Mouse (Mus musculus): ENCODE results near the gene March5. TPM values are rescaled to one million over a fixed set of nuclear protein-coding genes. Genes with fewer than 3 reads are reported as not detected.

Gene March5
- polyA plus RNA-seq (2012): 23.8 and 29.4 TPM in 2 replicates

- Histone ChIP-seq H3K27me3 (ENCODE audit: control insufficient read depth) (no peaks in the 10 kb centered on the region), H3K4me1 (ENCODE audit: control insufficient read depth) (peaks cover 72% of the 10 kb centered on the region), H3K4me3 (replicated peaks) (peak within 1 kb of the TSS; percentile 74), H3K9me3 (ENCODE audit: control insufficient read depth, low read length) (no peaks in the 10 kb centered on the region), H3K36me3 (ENCODE audit: control insufficient read depth) (peaks cover 47% of the 10 kb centered on the region)
- TF ChIP-seq TAL1 (IDR thresholded peaks at IDR 0.05; ENCODE audit: low read length) (no peak), GATA1 (IDR thresholded peaks at IDR 0.05; ENCODE audit: low read length) (no peak)
Measured at GRCm38 (mm10) chr19:37207303-37208175, at the start of gene March5. Gene March5 (plus strand): TSS chr19:37207543.

GRCm38 (mm10) chr19:37172096-37172495 lies 35.2 kb upstream of the March5 start:
- peaks cover 57% of the 10 kb centered on the region for H3K27me3 ChIP-seq (ENCODE audit: control insufficient read depth)
- TF ChIP-seq GATA1 (IDR thresholded peaks at IDR 0.05; ENCODE audit: low read length) (no peak), TAL1 (IDR thresholded peaks at IDR 0.05; ENCODE audit: low read length) (no peak)
- H3K36me3 ChIP-seq (ENCODE audit: control insufficient read depth): peaks cover 56% of the 10 kb centered on the region
- H3K4me3 ChIP-seq (replicated peaks): no peak overlapping the region
- H3K9me3 ChIP-seq (ENCODE audit: control insufficient read depth, low read length): peaks cover 15% of the 10 kb centered on the region
- peaks cover 41% of the 10 kb centered on the region for H3K4me1 ChIP-seq (ENCODE audit: control insufficient read depth)

DNA sequence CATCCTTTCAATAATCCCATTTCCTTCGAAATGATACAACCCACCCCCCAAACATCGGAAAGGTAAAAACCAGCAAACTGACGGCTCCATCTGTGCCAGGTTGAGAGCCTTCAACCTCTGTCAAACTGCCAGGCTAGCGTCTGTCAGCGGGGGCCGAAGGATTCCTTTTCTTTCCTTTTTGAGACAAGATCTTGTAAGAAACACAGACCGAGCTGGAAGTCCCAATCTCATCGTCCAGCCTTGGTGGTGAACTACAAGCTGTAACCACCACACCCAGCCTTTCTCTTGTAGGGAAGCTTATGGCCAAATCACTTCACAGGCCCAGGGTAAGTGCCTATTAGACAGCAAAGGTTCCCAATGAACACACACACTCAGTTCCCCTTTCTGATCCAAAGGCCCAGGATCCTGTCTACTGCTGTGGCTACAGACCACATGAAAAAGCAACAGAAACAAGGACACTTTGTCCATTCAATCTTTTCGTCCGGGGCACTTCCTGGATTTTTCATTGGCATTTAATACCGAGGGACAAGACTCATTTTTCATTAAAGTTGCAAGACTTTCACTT lies 34.7 kb upstream of the March5 start:
- no peak for TF ChIP-seq GATA1 (IDR thresholded peaks at IDR 0.05; ENCODE audit: low read length)
- TF ChIP-seq TAL1 (IDR thresholded peaks at IDR 0.05; ENCODE audit: low read length): no peak
- H3K4me3 ChIP-seq (replicated peaks): no peak overlapping the region
- H3K9me3 ChIP-seq (ENCODE audit: control insufficient read depth, low read length): peaks cover 15% of the 10 kb centered on the region
- H3K36me3 ChIP-seq (ENCODE audit: control insufficient read depth): peaks cover 50% of the 10 kb centered on the region
- peaks cover 62% of the 10 kb centered on the region for H3K27me3 ChIP-seq (ENCODE audit: control insufficient read depth)
- H3K4me1 ChIP-seq (ENCODE audit: control insufficient read depth): peaks cover 44% of the 10 kb centered on the region

DNA sequence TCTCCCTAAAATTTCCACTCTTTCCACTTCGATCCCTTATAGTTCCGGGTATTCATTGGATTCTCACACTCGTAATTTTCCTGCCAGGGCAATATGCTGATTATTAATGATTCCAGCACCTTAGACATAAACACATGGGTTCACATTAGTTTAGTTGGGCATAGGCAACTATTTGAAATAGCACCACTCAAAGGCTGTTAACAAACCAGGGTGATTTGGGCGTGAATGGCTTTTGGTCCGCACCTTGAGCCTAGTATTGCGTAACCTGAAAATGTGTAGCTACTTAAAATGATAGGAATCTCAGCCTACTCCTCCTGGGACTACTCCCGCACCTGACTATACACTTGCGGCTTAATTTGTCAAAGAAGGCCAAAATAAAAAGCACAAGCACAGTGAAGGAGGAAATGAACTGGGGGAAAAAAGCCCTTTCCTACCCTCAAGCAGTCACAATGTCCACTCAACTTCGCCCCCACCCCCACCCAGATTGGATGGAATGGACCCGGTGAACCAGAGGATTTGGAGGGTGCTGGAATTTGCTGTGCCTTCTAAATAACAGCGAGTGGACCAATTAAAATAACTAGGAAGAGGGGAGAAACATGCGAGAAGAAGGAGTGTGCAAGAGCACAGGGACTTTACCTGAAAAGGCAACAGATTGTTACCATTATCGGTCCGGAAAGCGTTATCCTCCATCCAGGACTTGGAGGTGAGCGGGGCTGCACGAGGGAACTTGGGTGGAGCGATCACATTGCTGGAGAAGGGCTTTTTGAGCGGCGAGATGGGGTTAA lies 33.8 kb upstream of the March5 start:
- peaks cover 51% of the 10 kb centered on the region for H3K4me1 ChIP-seq (ENCODE audit: control insufficient read depth)
- H3K36me3 ChIP-seq (ENCODE audit: control insufficient read depth): peaks cover 47% of the 10 kb centered on the region
- TF ChIP-seq TAL1 (IDR thresholded peaks at IDR 0.05; ENCODE audit: low read length): no peak
- no peak for TF ChIP-seq GATA1 (IDR thresholded peaks at IDR 0.05; ENCODE audit: low read length)
- peaks cover 70% of the 10 kb centered on the region for H3K27me3 ChIP-seq (ENCODE audit: control insufficient read depth)
- peaks cover 15% of the 10 kb centered on the region for H3K9me3 ChIP-seq (ENCODE audit: control insufficient read depth, low read length)
- H3K4me3 ChIP-seq (replicated peaks): peak overlapping the region; percentile 65

- peaks cover 70% of the 10 kb centered on the region for H3K27me3 ChIP-seq (ENCODE audit: control insufficient read depth)
Measured at GRCm38 (mm10) chr19:37174116-37174715, 33.1 kb upstream of the March5 start.

DNA sequence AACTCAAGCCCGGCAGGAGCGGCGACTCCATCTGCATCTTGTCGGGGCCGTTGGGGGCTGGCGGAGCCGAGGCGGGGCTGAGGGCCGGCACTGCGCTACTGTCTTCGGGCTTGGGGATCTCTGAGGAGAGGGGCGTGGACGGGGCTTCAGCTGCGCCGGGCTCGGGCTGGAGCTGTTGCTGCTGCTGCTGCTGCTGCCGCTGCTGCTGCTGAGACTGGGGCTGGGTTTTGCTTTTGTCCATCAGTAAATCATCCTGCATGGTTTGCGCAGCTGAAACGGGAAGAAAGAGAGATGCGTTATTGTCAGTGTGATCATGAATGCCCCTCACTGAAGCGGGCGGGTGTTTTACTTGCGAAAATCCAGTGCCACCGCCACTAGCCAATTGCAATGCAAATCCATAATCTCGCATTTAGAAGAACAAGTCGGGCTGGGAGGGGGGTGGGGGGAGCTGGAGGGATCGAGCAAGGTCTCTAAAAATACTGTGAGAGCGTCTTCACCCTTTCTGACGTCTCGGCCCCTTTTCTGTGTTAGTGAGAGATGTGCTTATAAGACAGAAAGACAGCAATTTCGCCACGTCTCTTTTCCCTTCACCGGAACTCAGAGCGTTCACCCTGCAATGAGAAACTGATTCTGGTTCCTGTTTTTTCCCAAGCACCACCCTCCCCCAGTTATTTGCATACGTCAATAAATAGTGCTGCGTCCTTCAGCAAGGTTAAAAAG lies 32.5 kb upstream of the March5 start:
- peaks cover 70% of the 10 kb centered on the region for H3K27me3 ChIP-seq (ENCODE audit: control insufficient read depth)
- peaks cover 60% of the 10 kb centered on the region for H3K4me1 ChIP-seq (ENCODE audit: control insufficient read depth)
- TF ChIP-seq TAL1 (IDR thresholded peaks at IDR 0.05; ENCODE audit: low read length) (no peak), GATA1 (IDR thresholded peaks at IDR 0.05; ENCODE audit: low read length) (no peak)
- H3K9me3 ChIP-seq (ENCODE audit: control insufficient read depth, low read length): peaks cover 15% of the 10 kb centered on the region
- H3K36me3 ChIP-seq (ENCODE audit: control insufficient read depth): peaks cover 40% of the 10 kb centered on the region
- peak overlapping the region; percentile 65 for H3K4me3 ChIP-seq (replicated peaks)

More at GRCm38 (mm10) chr19:37174116-37174715, 33.1 kb upstream of the March5 start:
- peaks cover 44% of the 10 kb centered on the region for H3K36me3 ChIP-seq (ENCODE audit: control insufficient read depth)
- peaks cover 56% of the 10 kb centered on the region for H3K4me1 ChIP-seq (ENCODE audit: control insufficient read depth)
- peaks cover 15% of the 10 kb centered on the region for H3K9me3 ChIP-seq (ENCODE audit: control insufficient read depth, low read length)
- H3K4me3 ChIP-seq (replicated peaks): peak overlapping the region; percentile 65
- TF ChIP-seq TAL1 (IDR thresholded peaks at IDR 0.05; ENCODE audit: low read length) (no peak), GATA1 (IDR thresholded peaks at IDR 0.05; ENCODE audit: low read length) (no peak)

DNA sequence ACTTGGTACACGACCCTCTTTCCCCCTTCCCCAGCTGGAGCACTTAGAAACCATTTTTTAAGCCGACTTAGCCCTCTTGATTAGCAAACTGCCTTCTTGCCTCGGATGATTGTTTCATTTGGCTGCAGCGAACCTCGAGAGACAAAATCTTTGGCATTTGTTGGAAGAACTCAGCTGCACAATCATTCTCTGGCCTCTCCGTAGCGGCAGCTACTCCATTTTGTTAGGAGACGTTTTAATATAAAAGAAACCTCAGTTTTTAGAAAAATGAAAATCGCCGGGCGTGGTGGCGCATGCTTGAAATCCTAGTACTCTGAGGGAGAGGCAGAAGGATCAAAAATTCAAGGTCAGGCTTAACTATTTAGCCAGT lies 31.9 kb upstream of the March5 start:
- no peak for TF ChIP-seq GATA1 (IDR thresholded peaks at IDR 0.05; ENCODE audit: low read length)
- TF ChIP-seq TAL1 (IDR thresholded peaks at IDR 0.05; ENCODE audit: low read length): no peak
- peak overlapping the region; percentile 65 for H3K4me3 ChIP-seq (replicated peaks)
- H3K27me3 ChIP-seq (ENCODE audit: control insufficient read depth): peaks cover 70% of the 10 kb centered on the region
- H3K4me1 ChIP-seq (ENCODE audit: control insufficient read depth): peaks cover 62% of the 10 kb centered on the region
- peaks cover 15% of the 10 kb centered on the region for H3K9me3 ChIP-seq (ENCODE audit: control insufficient read depth, low read length)
- H3K36me3 ChIP-seq (ENCODE audit: control insufficient read depth): peaks cover 35% of the 10 kb centered on the region

DNA sequence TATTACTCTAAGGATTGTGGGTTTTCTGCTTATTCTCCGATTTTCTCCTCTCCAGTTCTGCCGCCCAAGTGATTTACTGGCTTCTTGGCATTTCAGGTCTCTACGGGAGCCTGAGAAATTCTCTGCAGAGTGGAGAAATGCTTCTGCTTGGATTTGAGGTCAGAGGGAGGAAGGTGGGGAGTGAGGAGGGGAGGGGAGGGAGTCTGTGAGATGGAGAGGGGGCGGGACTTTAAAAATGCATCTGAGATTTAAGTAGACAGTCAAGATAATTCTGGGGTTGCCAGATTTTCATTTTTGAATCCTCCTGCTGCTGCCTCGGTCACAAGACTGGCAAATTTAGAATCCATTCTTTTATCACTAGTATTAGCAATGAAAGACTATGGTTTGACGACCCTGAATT lies 31.4 kb upstream of the March5 start:
- Histone ChIP-seq H3K27me3 (ENCODE audit: control insufficient read depth) (peaks cover 70% of the 10 kb centered on the region), H3K36me3 (ENCODE audit: control insufficient read depth) (peaks cover 30% of the 10 kb centered on the region), H3K4me1 (ENCODE audit: control insufficient read depth) (peaks cover 67% of the 10 kb centered on the region), H3K9me3 (ENCODE audit: control insufficient read depth, low read length) (peaks cover 15% of the 10 kb centered on the region), H3K4me3 (replicated peaks) (peak overlapping the region; percentile 65)
- no peak for TF ChIP-seq TAL1 (IDR thresholded peaks at IDR 0.05; ENCODE audit: low read length)
- TF ChIP-seq GATA1 (IDR thresholded peaks at IDR 0.05; ENCODE audit: low read length): no peak

All from erythroblast, embryonic 14.5 days (primary cell).